ENCODE assay signal across 25 mouse cellular contexts in genomic region chr4:152902851-152903250, GRCm38 (mm10).
DNase-seq lines count a peak whose midpoint lies in the region; ATAC-seq lines count a peak whose summit lies in the region.
"Had no signal": no experiment of that assay in that cellular context is flagged by ENCODE, and none has a peak within 500 bp of the region (broad histone marks: within the 10 kb centered on the region; RNA-seq: fewer than 3 reads in every experiment).

No protein-coding gene starts in this region.

- H3K27ac ChIP-seq in neural tube, embryonic 13.5 days (replicated peaks): peak overlapping the region; percentile 78
- peak overlapping the region; percentile 28; the same call in 1 of the 2 replicates for H3K27ac ChIP-seq in neural tube, embryonic 14.5 days (ENCODE audit: low read depth, low read length)
- H3K27ac ChIP-seq: heart, embryonic 10.5 days; intestine, embryonic 15.5 days; limb, embryonic 13.5 days; liver, embryonic 12.5 days had no signal

- H3K9ac ChIP-seq in neural tube, embryonic 13.5 days: no peak overlapping the region
- no peak overlapping the region for H3K9ac ChIP-seq in neural tube, embryonic 14.5 days (replicated peaks; ENCODE audit: low read depth, low read length)
- H3K9ac ChIP-seq: intestine, embryonic 15.5 days; limb, embryonic 13.5 days; liver, embryonic 12.5 days had no signal

- H3K4me2 ChIP-seq in neural tube, embryonic 13.5 days: no peak overlapping the region
- H3K4me2 ChIP-seq in neural tube, embryonic 14.5 days (ENCODE audit: low read depth, low read length): no peak overlapping the region
- H3K4me2 ChIP-seq: intestine, embryonic 15.5 days; limb, embryonic 13.5 days; liver, embryonic 12.5 days had no signal

- DNase-seq in cerebellum, postnatal 10 days: peak; percentile 34 to 46
- no peak for DNase-seq in cerebellum, adult 9-11 months
- DNase-seq in neural tube, embryonic 10.5 days (ENCODE audit: extremely low spot score, low spot score): no peak
- DNase-seq in lung, postnatal 4 days: no peak
- no peak for DNase-seq in testis, postnatal 10 days (ENCODE audit: low spot score)
- DNase-seq: adrenal gland, adult 8-10 months; cerebellum, adult 2 months; heart, postnatal 4 days; kidney, adult 9 months; kidney, postnatal 25 days; layer of hippocampus, postnatal 36 days; lung, adult 18-20 months; lung, postnatal 10 days; right cerebral cortex, postnatal 25 days; spleen, adult 18-20 months; thymus, postnatal 25 days had no signal

- 64% methylated on average over 11 of the region's 11 CpGs for WGBS in neural tube, embryonic 13.5 days
- 68% methylated on average over 11 of the region's 11 CpGs for WGBS in neural tube, embryonic 14.5 days

- ATAC-seq in neural tube, embryonic 13.5 days (ENCODE audit: low read depth): no peak
- 0 out of 2 replicates have a peak, but pooled peaks have one; percentile 41 for ATAC-seq in neural tube, embryonic 14.5 days (ENCODE audit: low read depth)
- ATAC-seq: activated CD4-positive, CD25-positive, alpha-beta regulatory T cell, adult 4 months; forebrain, embryonic 14.5 days; intestine, embryonic 15.5 days; liver, embryonic 12.5 days had no signal

- no peak overlapping the region for H3K4me3 ChIP-seq in neural tube, embryonic 13.5 days
- H3K4me3 ChIP-seq in neural tube, embryonic 14.5 days (ENCODE audit: low read depth, low read length): no peak overlapping the region
- H3K4me3 ChIP-seq: heart, embryonic 10.5 days; intestine, embryonic 15.5 days; limb, embryonic 13.5 days; liver, embryonic 12.5 days; myocyte had no signal

- no peaks in the 10 kb centered on the region; the same call in 1 of the 2 replicates for H3K27me3 ChIP-seq in neural tube, embryonic 13.5 days
- no peaks in the 10 kb centered on the region for H3K27me3 ChIP-seq in neural tube, embryonic 14.5 days (ENCODE audit: control insufficient read depth, insufficient read depth, low read length)
- H3K27me3 ChIP-seq: intestine, embryonic 15.5 days; liver, embryonic 12.5 days had no signal

- no peaks in the 10 kb centered on the region for H3K36me3 ChIP-seq in neural tube, embryonic 13.5 days
- no peaks in the 10 kb centered on the region for H3K36me3 ChIP-seq in neural tube, embryonic 14.5 days (ENCODE audit: control insufficient read depth, insufficient read depth, low read length)
- H3K36me3 ChIP-seq: heart, embryonic 10.5 days; intestine, embryonic 15.5 days; limb, embryonic 13.5 days; liver, embryonic 12.5 days had no signal

- no peaks in the 10 kb centered on the region for H3K9me3 ChIP-seq in neural tube, embryonic 13.5 days
- H3K9me3 ChIP-seq in neural tube, embryonic 14.5 days (ENCODE audit: control insufficient read depth, low read length): no peaks in the 10 kb centered on the region
- H3K9me3 ChIP-seq: heart, embryonic 10.5 days; intestine, embryonic 15.5 days; limb, embryonic 13.5 days had no signal

- H3K4me1 ChIP-seq in neural tube, embryonic 13.5 days (replicated peaks): peaks cover 20% of the 10 kb centered on the region
- 0 out of 2 replicates have a peak, but pooled peaks cover 3% of the 10 kb centered on the region for H3K4me1 ChIP-seq in neural tube, embryonic 14.5 days (ENCODE audit: control insufficient read depth, insufficient read depth, low read length)
- H3K4me1 ChIP-seq: intestine, embryonic 15.5 days; limb, embryonic 13.5 days; liver, embryonic 12.5 days had no signal

Comparison
In these comparisons a context has a peak if more than half of its experiments do, and no peak if none do; other contexts are left out.
1. DNase-seq: peak in cerebellum, postnatal 10 days (2 of 2); none in cerebellum, adult 9-11 months (single experiment), neural tube, embryonic 10.5 days (single experiment), lung, postnatal 4 days (0 of 2) and testis, postnatal 10 days (single experiment).